Mouse (Mus musculus) hindlimb bud, embryonic 11.5 days (tissue): ENCODE measurements at regions not wholly inside any gene's neighbourhood (a gene's known extent, or its start where the extent isn't known, plus 50 kb on each side); places are given as distances from the start of the nearest gene placed in this dataset.

Source experiments
- DNase-seq: peaks from one replicate; pipeline ENCODE4 v3.0.0-alpha.2; 2012; ENCODE audit warnings: low read depth, low spot score; ENCODE audit errors: extremely low spot score

DNA sequence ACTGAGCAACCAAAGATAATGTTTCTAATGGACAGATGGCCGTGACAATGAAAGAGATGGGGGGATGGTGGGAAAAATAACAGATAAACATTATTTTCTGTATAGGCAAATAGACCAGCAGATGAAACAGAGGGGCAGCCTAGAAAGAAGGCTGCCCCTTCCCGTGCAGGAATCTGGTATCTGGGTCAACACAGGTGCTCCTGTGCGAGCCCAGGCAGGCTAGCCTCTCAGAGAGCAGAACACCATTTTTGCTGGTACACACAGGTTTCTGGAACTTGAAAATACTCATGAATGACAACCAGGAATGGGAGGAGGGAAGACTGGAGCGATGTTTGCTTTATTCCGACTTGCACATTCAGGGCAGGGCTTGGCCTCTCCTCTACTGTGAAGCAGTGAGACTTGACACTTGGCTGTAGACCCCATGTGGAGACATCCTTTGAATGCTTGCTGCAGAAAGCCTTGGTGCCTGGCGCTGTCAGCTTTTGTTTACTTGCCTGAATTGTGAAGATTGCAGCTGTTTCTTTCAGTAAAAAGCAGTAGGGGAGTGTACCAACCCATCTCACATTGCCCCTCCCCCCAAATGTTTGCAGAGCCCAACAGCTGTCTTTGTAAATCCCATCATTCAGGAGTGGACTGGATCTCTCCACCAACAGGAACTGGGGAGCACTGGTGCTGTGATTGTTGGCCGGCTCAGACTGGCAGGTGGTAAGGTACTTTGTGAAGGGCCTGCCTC, 172.5 kb downstream of the Gm5426 start:
- DNase-seq: no peak

GRCm38 (mm10) chr10:96309766-96310165, 173.4 kb downstream of the Gm5426 start:
- DNase-seq: no peak

DNA sequence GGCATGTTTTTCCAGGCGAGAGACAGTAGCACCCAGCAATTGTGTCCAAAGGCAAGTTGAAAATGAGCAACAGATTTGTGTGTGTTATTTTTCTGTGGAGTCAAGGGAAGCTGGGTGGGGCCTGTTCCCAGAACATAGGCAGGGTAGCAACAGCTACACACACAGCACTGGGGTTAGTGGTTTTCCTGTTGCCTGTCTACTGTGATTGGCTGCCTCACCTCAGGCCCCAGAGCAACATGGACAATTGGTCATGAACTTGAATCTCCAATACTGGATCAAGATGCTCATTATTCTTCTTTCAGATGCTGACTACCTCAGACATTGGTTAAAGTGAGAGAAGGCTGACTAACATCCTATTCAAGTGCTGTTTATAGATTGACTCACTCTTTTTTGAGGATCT, 188.9 kb downstream of the Gm5426 start:
- no peak for DNase-seq

DNA sequence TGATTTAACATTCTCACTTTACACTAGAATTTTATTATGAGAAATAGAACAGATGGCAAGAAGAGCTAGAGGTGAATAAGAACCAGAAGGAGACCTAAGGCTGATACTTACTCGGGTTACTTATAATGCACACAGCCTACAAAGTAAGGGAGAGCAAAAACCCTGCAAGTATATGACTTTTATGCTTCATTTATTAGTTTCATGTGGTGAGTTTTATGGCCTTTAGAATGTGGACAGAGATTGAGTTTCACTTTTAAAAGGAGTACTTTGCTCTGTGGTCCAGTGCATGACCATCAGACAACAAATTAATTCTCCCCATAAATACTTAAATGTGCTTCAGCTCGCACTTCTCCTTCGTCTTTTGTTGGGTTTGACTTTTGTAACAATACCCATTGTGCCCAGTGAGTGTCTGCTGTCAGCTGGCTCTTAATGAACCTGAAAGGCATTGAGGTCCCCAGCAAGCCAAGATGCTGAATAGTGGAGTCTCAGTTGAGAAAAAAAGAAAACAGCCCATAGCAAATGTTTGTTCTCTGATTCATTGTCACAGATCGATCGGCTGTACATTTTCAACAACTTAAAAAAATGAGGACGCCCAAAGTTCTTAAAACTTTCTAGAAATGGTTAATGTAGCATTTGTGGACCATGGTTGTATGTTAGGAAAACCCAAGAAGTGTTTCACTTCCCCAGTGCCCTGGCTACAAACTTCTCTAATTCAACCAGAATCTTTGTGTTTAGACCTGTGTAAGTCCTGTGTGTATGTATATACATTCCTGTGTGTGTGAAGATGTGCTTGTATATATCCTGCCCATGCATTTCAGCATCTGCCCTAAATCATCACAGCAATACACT, 194.5 kb downstream of the Gm5426 start:
- DNase-seq: no peak

DNA sequence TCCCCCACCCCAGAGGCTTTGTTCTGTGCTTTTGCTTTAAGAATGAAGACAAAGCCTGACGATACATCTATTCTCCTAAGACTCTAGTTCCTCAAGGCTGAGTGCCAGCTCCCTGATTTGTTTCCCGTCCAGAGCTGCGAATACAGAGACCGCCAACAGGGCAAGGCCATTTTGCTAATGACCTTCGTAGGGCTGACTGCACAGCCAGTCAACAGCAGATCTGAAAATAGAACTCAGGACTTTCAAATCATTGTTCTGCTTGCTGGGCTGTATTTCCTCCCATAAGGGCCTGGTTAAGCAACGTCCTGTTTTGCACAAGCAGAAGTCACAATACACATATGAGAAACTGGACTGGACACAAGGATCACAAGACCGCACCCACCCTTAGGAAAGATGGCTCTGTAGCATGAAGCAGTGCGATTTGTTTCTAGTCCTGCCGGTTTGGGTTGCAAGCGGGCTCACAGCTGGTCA, 196.4 kb downstream of the Gm5426 start:
- DNase-seq: no peak

- no peak for DNase-seq
Observed at GRCm38 (mm10) chr10:96333224-96333623, 196.8 kb downstream of the Gm5426 start.

DNA sequence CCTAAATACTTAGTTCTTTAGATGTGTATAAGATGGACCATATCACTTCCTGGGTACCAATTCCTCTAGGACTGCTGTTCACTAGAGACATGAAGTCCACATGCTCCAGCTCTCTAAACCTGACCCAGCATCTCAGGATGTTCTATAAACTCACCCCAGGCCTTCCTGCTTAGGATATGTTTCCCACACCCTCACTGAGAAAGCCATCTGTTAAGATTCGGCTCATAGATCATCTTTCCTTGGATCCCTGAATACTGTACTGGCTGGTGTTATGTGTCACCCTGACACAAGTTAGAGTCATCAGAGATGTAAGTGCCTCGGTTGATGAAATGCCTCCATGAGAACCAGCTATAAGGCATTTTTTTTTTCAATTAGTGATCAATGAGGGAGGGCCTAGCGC, 199.9 kb downstream of the Gm5426 start:
- no peak for DNase-seq

GRCm38 (mm10) chr10:96337088-96337666, 200.8 kb downstream of the Gm5426 start:
- no peak for DNase-seq

GRCm38 (mm10) chr10:96337797-96338608, 201.6 kb downstream of the Gm5426 start:
- DNase-seq: no peak

DNA sequence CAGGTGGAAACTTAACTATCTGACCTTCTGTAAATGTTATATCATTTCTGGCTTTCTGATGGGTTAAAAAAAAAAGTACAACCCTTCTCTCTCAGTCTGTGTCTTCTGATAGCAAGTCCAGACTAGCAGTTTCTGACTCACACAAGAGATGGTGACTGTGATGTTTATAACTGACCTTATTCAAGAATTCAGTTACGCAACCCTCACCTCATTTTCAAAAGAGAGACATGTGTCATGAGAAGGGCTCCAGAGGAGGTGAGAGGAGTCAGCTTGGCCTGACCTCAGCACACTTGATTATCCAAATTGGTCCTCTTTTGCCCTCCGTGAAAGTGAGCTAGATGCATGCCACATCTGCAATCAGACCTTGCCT, 202.2 kb downstream of the Gm5426 start:
- DNase-seq: no peak

- no peak for DNase-seq
Observed at GRCm38 (mm10) chr10:96342476-96342875, 206.1 kb downstream of the Gm5426 start.

DNA sequence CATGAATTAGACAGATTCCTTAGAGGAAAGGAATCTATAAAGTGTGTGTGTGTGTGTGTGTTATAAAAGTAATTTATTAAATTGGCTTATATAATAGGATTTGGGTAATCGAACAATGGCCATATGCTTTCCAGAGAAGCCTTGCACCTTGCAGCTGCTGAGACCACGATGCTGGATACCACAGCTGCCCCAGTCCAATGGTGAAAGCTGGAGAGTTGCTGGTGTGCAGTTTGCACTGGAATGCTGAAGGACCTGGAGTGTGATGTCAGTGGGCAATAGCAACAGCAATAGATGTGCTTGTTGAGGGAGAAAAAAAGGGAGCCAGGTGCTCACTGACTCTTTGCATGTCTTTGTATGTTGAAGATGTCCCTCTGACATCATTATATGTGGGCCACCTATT, 207.3 kb downstream of the Gm5426 start:
- DNase-seq: no peak

DNA sequence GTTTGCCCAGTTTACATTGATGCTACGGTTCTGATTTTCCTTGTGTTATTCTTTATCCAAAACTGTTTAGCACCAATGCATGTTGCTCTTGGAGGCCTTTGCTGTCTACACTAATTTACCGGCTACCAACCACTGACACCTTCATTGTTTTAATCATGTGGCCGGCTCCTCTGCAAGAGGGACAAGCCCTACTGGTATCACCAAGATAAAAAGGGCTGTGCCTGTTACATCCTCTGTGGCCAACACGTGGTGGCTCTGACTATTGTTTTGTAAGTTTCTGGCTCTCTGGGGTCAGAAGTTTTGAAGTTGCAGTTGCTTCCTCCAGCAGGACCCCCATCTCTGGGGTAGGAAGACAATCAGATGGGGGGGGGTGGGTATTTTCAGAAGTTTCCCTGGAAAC, 214.3 kb downstream of the Gm5426 start:
- DNase-seq: no peak

DNA sequence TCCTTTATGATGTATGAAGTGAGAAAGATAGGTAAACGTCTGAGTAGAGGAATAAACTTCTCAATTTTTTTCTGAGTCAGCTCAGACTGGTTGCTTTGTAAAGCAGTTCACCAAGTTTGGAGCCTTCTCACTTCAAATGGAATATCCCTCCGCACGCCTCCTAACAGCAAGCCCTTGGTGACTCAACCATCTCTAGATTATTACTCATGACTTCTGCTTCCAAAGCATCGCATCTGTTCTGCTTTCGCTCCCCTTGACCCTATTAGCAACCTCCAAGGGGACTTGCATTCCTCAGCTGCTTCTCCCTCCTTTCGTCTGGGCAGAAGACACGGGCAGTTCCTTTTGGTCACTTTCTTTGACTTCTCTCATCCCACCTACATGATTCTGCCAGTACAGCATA, 214.9 kb downstream of the Gm5426 start:
- no peak for DNase-seq

DNA sequence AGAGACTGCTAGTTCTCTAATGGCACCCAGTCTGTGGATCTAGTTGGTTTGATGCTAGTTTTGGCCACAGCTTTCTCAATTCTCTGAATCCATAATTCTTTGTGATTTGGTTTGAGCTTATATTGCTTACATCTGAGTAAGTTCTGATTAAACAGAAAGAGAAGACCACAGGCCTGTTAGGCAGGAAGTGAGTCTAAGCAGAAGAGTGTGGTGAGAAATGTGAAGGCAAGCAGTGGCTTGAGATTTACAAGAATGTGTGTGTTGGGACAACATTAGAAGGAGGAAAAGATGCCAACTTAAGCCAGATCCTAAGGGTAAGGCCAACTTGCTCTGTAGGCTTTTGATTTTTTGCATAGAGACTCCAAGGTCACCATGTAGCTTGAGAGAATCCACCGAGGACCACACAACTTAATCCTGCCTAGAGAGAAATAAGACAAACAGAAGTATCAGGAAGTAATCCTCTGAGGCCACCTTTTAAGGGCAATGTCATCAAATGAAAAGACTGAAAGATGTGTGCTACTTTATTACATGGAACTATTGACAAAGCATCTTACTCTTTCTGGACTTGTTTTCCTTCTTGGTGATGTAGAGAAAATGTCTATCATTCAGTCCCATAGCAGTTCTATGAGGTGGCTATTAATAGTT, 220.7 kb downstream of the Gm5426 start:
- DNase-seq: no peak

GRCm38 (mm10) chr10:96357632-96358031, 221.2 kb downstream of the Gm5426 start:
- no peak for DNase-seq

DNA sequence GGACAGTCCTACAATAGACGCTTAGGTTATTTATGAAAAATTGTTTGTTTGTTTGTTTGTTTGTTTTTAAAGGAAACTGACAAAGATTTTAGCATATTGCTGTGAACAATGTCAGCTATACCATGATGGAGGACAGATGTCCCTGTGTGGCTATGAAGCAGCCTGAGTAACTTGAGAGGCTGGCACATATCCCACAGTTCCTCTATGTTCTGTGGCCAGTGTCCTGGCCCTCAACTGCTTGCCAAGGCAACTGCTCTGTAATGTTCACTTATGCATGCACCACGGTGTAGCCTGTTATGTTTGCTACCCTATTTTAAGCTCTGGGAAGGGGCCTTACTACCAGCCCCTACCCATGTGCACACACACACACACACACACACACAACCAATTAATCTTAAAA, 222.6 kb downstream of the Gm5426 start:
- DNase-seq: no peak

DNA sequence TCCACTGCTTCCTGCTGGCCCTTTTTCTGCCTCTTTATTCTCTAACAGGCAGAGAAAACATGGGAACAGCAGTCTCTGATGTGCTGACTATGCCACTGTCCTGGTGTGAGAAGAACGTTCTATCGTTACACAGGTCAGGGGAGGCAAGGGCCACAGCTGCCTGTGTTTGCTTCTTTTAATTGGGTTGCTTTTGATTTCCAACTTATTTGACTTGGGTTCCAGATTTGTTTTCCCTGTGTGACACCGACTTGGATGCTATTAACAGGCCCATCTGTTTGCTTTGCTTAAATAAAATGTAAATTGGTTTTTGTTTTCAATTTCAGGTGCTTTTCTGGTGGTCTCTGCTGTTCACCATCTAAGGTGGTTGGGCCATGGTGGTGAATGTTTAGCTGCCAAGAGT, 225.8 kb downstream of the Gm5426 start:
- no peak for DNase-seq

- no peak for DNase-seq
Observed at GRCm38 (mm10) chr10:96363867-96364266, 227.5 kb downstream of the Gm5426 start.

DNA sequence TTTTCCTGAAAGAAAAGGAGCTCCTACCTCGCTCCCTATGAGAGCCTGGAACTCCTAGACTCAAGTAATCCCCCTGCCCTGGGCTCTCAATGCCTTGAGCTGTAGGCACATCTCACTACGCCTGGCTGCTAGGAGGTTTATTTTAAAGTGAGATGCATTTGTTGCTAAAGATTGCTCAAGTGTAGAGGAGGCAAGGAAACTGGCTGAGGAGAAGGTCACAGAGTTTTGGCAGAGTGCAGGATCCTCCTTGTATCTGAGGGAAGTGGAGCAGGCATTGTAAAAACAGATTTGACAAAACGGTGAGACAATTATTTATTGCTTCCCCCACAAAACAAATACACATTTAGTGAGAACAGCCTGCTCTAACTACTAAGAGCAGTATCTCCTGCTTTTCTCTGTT, 228.7 kb downstream of the Gm5426 start:
- no peak for DNase-seq

- no peak for DNase-seq
Observed at GRCm38 (mm10) chr10:96366871-96367270, 230.5 kb downstream of the Gm5426 start.
